Mouse (Mus musculus) stomach, embryonic 14.5 days (tissue): Measurements from ENCODE around the gene Csf3. TPM values are rescaled to one million over a fixed set of nuclear protein-coding genes. Genes with fewer than 3 reads are reported as not detected.

Experiments used
- ATAC-seq: fragments of 200-750 bp; cut with Nextera tagmentation; 2 replicates; pipeline ENCODE4 v1.8.0; 2017; ENCODE audit warnings: low read depth, moderate TSS enrichment; ENCODE audit not compliant: insufficient number of reproducible peaks, insufficient read depth, low FRiP score
- H3K27ac ChIP-seq: fragments of 300-500 bp; sonication (generic); 2 replicates; pipeline ENCODE4 v1.5.1; 2014; ENCODE audit warnings: mild to moderate bottlenecking, low read length, moderate library complexity, mixed read lengths
- H3K27me3 ChIP-seq: fragments of 300-500 bp; sonication (generic); 2 replicates; pipeline ENCODE4 v1.6.1; 2014; ENCODE audit warnings: low read length, control low read depth, mixed read lengths; ENCODE audit not compliant: control insufficient read depth, insufficient read depth
- H3K36me3 ChIP-seq: fragments of 300-500 bp; sonication (generic); 2 replicates; pipeline ENCODE4 v1.6.1; 2014; ENCODE audit warnings: mild to moderate bottlenecking, control low read depth, low read length, moderate library complexity, mixed read lengths; ENCODE audit not compliant: control insufficient read depth, insufficient read depth
- H3K4me1 ChIP-seq: fragments of 300-500 bp; sonication (generic); 2 replicates; pipeline ENCODE4 v1.6.1; 2014; ENCODE audit warnings: low read length, control low read depth, mixed read lengths; ENCODE audit not compliant: control insufficient read depth, insufficient read depth
- H3K4me2 ChIP-seq: fragments of 300-500 bp; sonication (generic); replicated peaks from 2 replicates; pipeline ENCODE4 v1.6.1; 2014; ENCODE audit warnings: low read depth, low read length, control low read depth
- H3K4me3 ChIP-seq: fragments of 300-500 bp; sonication (generic); 2 replicates; pipeline ENCODE4 v1.5.1; 2014; ENCODE audit warnings: low read depth, low read length, control low read depth
- H3K9ac ChIP-seq: fragments of 300-500 bp; sonication (generic); replicated peaks from 2 replicates; pipeline ENCODE4 v1.6.1; 2014; ENCODE audit warnings: low read depth, mild to moderate bottlenecking, control low read depth, low read length, moderate library complexity, mixed read lengths
- H3K9me3 ChIP-seq: fragments of 300-500 bp; sonication (generic); 2 replicates; pipeline ENCODE4 v1.6.1; 2016; ENCODE audit warnings: low read depth, low read length, control low read depth; ENCODE audit not compliant: control insufficient read depth
- WGBS: fragments of 180-500 bp; shearing (Covaris S2); extraction: QIAGEN DNeasy Blood & Tissue Kit; methylation state at CpG from one replicate; pipeline ENCODE4 v1.1.7; 2014; 5-methylcytosine and 5-hydroxymethylcytosine counted together
- polyA plus RNA-seq: library from polyadenylated mRNA; unstranded; fragments of >200 nt; fragmentation: Nextera tagmentation; extraction: Ambion mirVana; gene quantifications from 2 replicates; pipeline ENCODE4 v1.2.1, GENCODE M21; 2014

The Csf3 gene
- polyA plus RNA-seq, 1 experiment from 2014 or later, result not detected

GRCm38 (mm10) chr11:98750351-98751201 lies 49.5 kb downstream of the Csf3 start:
- Histone ChIP-seq H3K27ac (peak overlapping the region; percentile 76), H3K9ac (0 out of 2 replicates have a peak overlapping the region, but pooled peaks have one; percentile 18), H3K4me3 (no peak overlapping the region), H3K9me3 (no peaks in the 10 kb centered on the region), H3K4me1 (peaks cover 83% of the 10 kb centered on the region), H3K27me3 (no peaks in the 10 kb centered on the region), H3K4me2 (peak overlapping the region; percentile 32), H3K36me3 (peaks cover 11% of the 10 kb centered on the region; the same call in 1 of the 2 replicates)
- WGBS, result 25% methylated on average over 17 of the region's 17 CpGs
- 0 out of 2 replicates have a peak, but pooled peaks have one; percentile 1 for ATAC-seq

- ATAC-seq, result peak; percentile 60
- H3K4me3 ChIP-seq, result no peak overlapping the region
- WGBS, result 16% methylated on average over 6 of the region's 6 CpGs
- H3K27ac ChIP-seq, result peak overlapping the region; percentile 76
- H3K9ac ChIP-seq, result no peak overlapping the region
- no peaks in the 10 kb centered on the region for H3K9me3 ChIP-seq
- H3K4me2 ChIP-seq, result peak overlapping the region; percentile 32
- H3K36me3 ChIP-seq, result peaks cover 15% of the 10 kb centered on the region; the same call in 1 of the 2 replicates
- peaks cover 78% of the 10 kb centered on the region for H3K4me1 ChIP-seq
- no peaks in the 10 kb centered on the region for H3K27me3 ChIP-seq
Observed at GRCm38 (mm10) chr11:98751221-98751782, 50.2 kb downstream of the Csf3 start.

- 80% methylated on average over 10 of the region's 10 CpGs for WGBS
- H3K4me1 ChIP-seq, result peaks cover 65% of the 10 kb centered on the region
- H3K4me3 ChIP-seq, result no peak overlapping the region
- ATAC-seq, result no peak
- H3K9ac ChIP-seq, result no peak overlapping the region
- peak overlapping the region; percentile 76; the same call in 1 of the 2 replicates for H3K27ac ChIP-seq
- no peak overlapping the region for H3K4me2 ChIP-seq
- no peaks in the 10 kb centered on the region for H3K9me3 ChIP-seq
- H3K36me3 ChIP-seq, result peaks cover 22% of the 10 kb centered on the region
- H3K27me3 ChIP-seq, result no peaks in the 10 kb centered on the region
Observed at GRCm38 (mm10) chr11:98752562-98753140, 51.6 kb downstream of the Csf3 start.

Other genes starting within 250 kb of the Csf3 start
- gene Ikzf3, start 155.2 kb upstream of the Csf3 start, polyA plus RNA-seq, result 0.23 and 0.41 TPM in 2 replicates
- 0.46 TPM in 1 of 2 replicates, not detected in the other for gene Zpbp2, start 150.2 kb upstream of the Csf3 start, polyA plus RNA-seq
- 9.2 and 9.6 TPM in 2 replicates for gene Ormdl3, start 113.9 kb upstream of the Csf3 start, polyA plus RNA-seq
- not detected in 2 replicates for gene Lrrc3c, start 103.0 kb upstream of the Csf3 start, polyA plus RNA-seq
- gene Gm12355, start 75.6 kb upstream of the Csf3 start, polyA plus RNA-seq, result 0.59 and 0.94 TPM in 2 replicates
- gene Gsdma3, start 74.9 kb upstream of the Csf3 start, polyA plus RNA-seq, result not detected in 2 replicates
- gene Gsdma2, start 54.5 kb upstream of the Csf3 start, polyA plus RNA-seq, result not detected in 2 replicates
- 0.12 TPM in 1 of 2 replicates, not detected in the other for gene Gsdma, start 36.9 kb upstream of the Csf3 start, polyA plus RNA-seq
- 126 TPM in 2 replicates for gene Psmd3, start 18.7 kb upstream of the Csf3 start, polyA plus RNA-seq
- gene Med24, start 28.2 kb downstream of the Csf3 start, polyA plus RNA-seq, result 39.9 and 41.0 TPM in 2 replicates
- 61.4 and 62.9 TPM in 2 replicates for gene Thra, start 39.4 kb downstream of the Csf3 start, polyA plus RNA-seq
- gene Nr1d1, start 74.1 kb downstream of the Csf3 start, polyA plus RNA-seq, result 1.7 and 2.3 TPM in 2 replicates
- gene Msl1, start 94.3 kb downstream of the Csf3 start, polyA plus RNA-seq, result 21.6 and 22.3 TPM in 2 replicates
- gene Casc3, start 103.6 kb downstream of the Csf3 start, polyA plus RNA-seq, result 33.7 and 35.1 TPM in 2 replicates
- 5.6 and 7.7 TPM in 2 replicates for gene Rapgefl1, start 135.5 kb downstream of the Csf3 start, polyA plus RNA-seq
- gene Wipf2, start 162.4 kb downstream of the Csf3 start, polyA plus RNA-seq, result 6.8 and 7.1 TPM in 2 replicates
- gene Cdc6, start 206.5 kb downstream of the Csf3 start, polyA plus RNA-seq, result 31.4 and 32.6 TPM in 2 replicates
- gene Rara, start 226.6 kb downstream of the Csf3 start, polyA plus RNA-seq, result 54.0 and 56.8 TPM in 2 replicates